Mouse (Mus musculus) granulocyte monocyte progenitor cell, adult 5-6 weeks (primary cell): Measurements from ENCODE around the gene Nde1. TPM values are rescaled to one million over a fixed set of nuclear protein-coding genes. Genes with fewer than 3 reads are reported as not detected.

ENCODE experiments used
- ATAC-seq: replicated peaks from 2 replicates; pipeline ENCODE4 v1.8.0; 2016; ENCODE audit warnings: mild to moderate bottlenecking, moderate TSS enrichment, inconsistent platforms; ENCODE audit not compliant: poor library complexity, severe bottlenecking
- total RNA-seq, 2 experiments: library from RNA; stranded (forward) in 1 of 2; stranded (reverse) in 1 of 2; fragments of 200-712, 200-1000 nt in 1 of 2; fragments of >200 nt in 1 of 2; fragmentation: Nextera tagmentation in 1 of 2; gene quantifications; 2 replicates each; pipeline ENCODE4 v1.2.3; 2014 to 2017

Nde1 gene
- total RNA-seq, 2 experiments from 2014 or later = 56.9 to 67.8 TPM

GRCm38 (mm10) chr16:14159746-14160131 lies 3.3 kb upstream of the Nde1 start:
- peak; percentile 18; the same call in 1 of the 2 replicates for ATAC-seq

- ATAC-seq = no peak
These were observed 2.1 kb upstream of the Nde1 start for GRCm38 (mm10) chr16:14160941-14161340.

GRCm38 (mm10) chr16:14163731-14164130 lies 656 bp downstream of the Nde1 start:
- no peak for ATAC-seq

- no peak for ATAC-seq
These were observed 3.4 kb downstream of the Nde1 start for GRCm38 (mm10) chr16:14166490-14166889.

GRCm38 (mm10) chr16:14169706-14170105 lies 6.6 kb downstream of the Nde1 start:
- no peak for ATAC-seq

- ATAC-seq = no peak
These were observed 15.0 kb downstream of the Nde1 start for GRCm38 (mm10) chr16:14178041-14178440.

GRCm38 (mm10) chr16:14180163-14180733 lies 17.2 kb downstream of the Nde1 start:
- ATAC-seq = no peak

GRCm38 (mm10) chr16:14182360-14182759 lies 19.3 kb downstream of the Nde1 start:
- no peak for ATAC-seq

GRCm38 (mm10) chr16:14183856-14184255 lies 20.8 kb downstream of the Nde1 start:
- no peak for ATAC-seq

GRCm38 (mm10) chr16:14185516-14185915 lies 22.4 kb downstream of the Nde1 start:
- ATAC-seq = no peak

GRCm38 (mm10) chr16:14194164-14194950 lies 31.3 kb downstream of the Nde1 start:
- ATAC-seq = no peak

GRCm38 (mm10) chr16:14195427-14195826 lies 32.4 kb downstream of the Nde1 start:
- peak; percentile 57; the same call in 1 of the 2 replicates for ATAC-seq

- ATAC-seq = no peak
These were observed 35.7 kb downstream of the Nde1 start for GRCm38 (mm10) chr16:14198798-14199197.

- no peak for ATAC-seq
These were observed 52.1 kb downstream of the Nde1 start for GRCm38 (mm10) chr16:14215156-14215555.

GRCm38 (mm10) chr16:14237100-14237723 lies 74.1 kb downstream of the Nde1 start:
- ATAC-seq = peak; percentile 92

- no peak for ATAC-seq
These were observed 79.0 kb downstream of the Nde1 start for GRCm38 (mm10) chr16:14242059-14242458.

Other genes starting within 250 kb of the Nde1 start
- gene 2900011O08Rik, start 176.7 kb upstream of the Nde1 start, total RNA-seq (2014; fragmentation: Nextera tagmentation) = not detected in 2 replicates
- 0.34 TPM in 1 of 2 replicates, not detected in the other for gene 2900011O08Rik, start 176.7 kb upstream of the Nde1 start, total RNA-seq (2017)
- gene Ifitm7, start 176.4 kb upstream of the Nde1 start, total RNA-seq (2014; fragmentation: Nextera tagmentation) = 2.8 and 26.7 TPM in 2 replicates
- 5.3 and 15.9 TPM in 2 replicates for gene Ifitm7, start 176.4 kb upstream of the Nde1 start, total RNA-seq (2017)
- gene Marf1, start 76 bp downstream of the Nde1 start, total RNA-seq (2014; fragmentation: Nextera tagmentation) = 40.0 and 48.2 TPM in 2 replicates
- 21.6 and 23.6 TPM in 2 replicates for gene Marf1, start 76 bp downstream of the Nde1 start, total RNA-seq (2017)
- gene Myh11, start 128.1 kb downstream of the Nde1 start, total RNA-seq (2014; fragmentation: Nextera tagmentation) = not detected in 2 replicates
- gene Myh11, start 128.1 kb downstream of the Nde1 start, total RNA-seq (2017) = not detected in 2 replicates
- 37.5 and 42.9 TPM in 2 replicates for gene Fopnl, start 154.1 kb downstream of the Nde1 start, total RNA-seq (2014; fragmentation: Nextera tagmentation)
- gene Fopnl, start 154.1 kb downstream of the Nde1 start, total RNA-seq (2017) = 31.1 and 53.1 TPM in 2 replicates
- gene Abcc1, start 198.3 kb downstream of the Nde1 start, total RNA-seq (2014; fragmentation: Nextera tagmentation) = 51.0 and 80.1 TPM in 2 replicates
- gene Abcc1, start 198.3 kb downstream of the Nde1 start, total RNA-seq (2017) = 28.9 and 34.4 TPM in 2 replicates